Mouse (Mus musculus) lung, adult 2 months (tissue): ENCODE measurements at regions not wholly inside any gene's neighbourhood (a gene's known extent, or its start where the extent isn't known, plus 50 kb on each side); places are given as distances from the start of the nearest gene placed in this dataset.

Source experiments
- CTCF ChIP-seq: fragments of 200-500 bp; IDR thresholded peaks from 2 replicates; pipeline ENCODE4 v1.5.1; 2011; ENCODE audit warnings: mild to moderate bottlenecking, low read length, control low read depth; ENCODE audit not compliant: insufficient read depth
- POLR2A ChIP-seq: fragments of 200-500 bp; IDR thresholded peaks from 2 replicates; pipeline ENCODE4 v1.6.1; 2011; ENCODE audit warnings: low read depth, mild to moderate bottlenecking, control low read depth, low read length, borderline replicate concordance; ENCODE audit errors: extremely low read depth

DNA sequence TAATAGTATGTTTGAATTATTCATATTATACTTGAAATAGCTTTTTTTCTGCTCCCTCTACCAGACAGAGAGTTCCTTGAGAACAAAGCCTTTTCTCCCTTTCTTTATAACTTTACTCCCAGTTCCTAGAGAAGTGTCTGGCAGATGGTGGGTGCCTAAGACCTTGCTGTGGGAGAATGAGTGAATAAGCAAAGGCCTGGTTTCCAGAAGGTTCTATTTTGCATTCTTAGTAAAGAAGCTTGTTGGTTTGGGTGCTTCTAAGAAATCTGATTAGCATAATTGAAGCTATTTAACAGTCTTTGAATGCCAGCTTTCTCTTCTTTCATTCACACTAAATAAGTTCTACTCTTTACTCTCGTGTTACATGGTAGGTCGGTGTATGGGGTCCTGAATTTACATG, 1104.2 kb downstream of the Gsdmc2 start:
- TF ChIP-seq POLR2A, result no peak
- TF ChIP-seq CTCF, result no peak
